Mouse (Mus musculus) right cerebral cortex, postnatal 14 days (tissue): ENCODE results near the gene Tubb4a.
A peak's percentile ranks its signal among the peaks of the same experiment; 100 is the strongest.

Experiments used
- DNase-seq: peaks from one replicate; pipeline ENCODE4 v3.0.0; 2022

Gene Tubb4a

GRCm38 (mm10) chr17:57099629-57100325, 12.2 kb upstream of the Tubb4a start:
- no peak for DNase-seq

GRCm38 (mm10) chr17:57098321-57098720, 10.7 kb upstream of the Tubb4a start:
- DNase-seq = no peak

- DNase-seq = peak; percentile 90
These were observed 9.0 kb upstream of the Tubb4a start for GRCm38 (mm10) chr17:57096623-57096920.

- no peak for DNase-seq
These were observed 8.5 kb upstream of the Tubb4a start for GRCm38 (mm10) chr17:57095855-57096622.

GRCm38 (mm10) chr17:57094222-57094621, 6.6 kb upstream of the Tubb4a start:
- no peak for DNase-seq

GRCm38 (mm10) chr17:57085970-57086757, 1.4 kb downstream of the Tubb4a start:
- peak; percentile 47 for DNase-seq

GRCm38 (mm10) chr17:57082481-57082880, 5.1 kb downstream of the Tubb4a start:
- DNase-seq = no peak

- no peak for DNase-seq
These were observed 6.2 kb downstream of the Tubb4a start for GRCm38 (mm10) chr17:57081234-57081842.

GRCm38 (mm10) chr17:57079919-57080318, 7.7 kb downstream of the Tubb4a start:
- DNase-seq = no peak

GRCm38 (mm10) chr17:57078336-57078735, 9.2 kb downstream of the Tubb4a start, which contains the start of gene Dennd1c:
Gene Dennd1c, minus strand, starts transcription at chr17:57078514.
- DNase-seq = no peak

GRCm38 (mm10) chr17:57076916-57077315, 10.7 kb downstream of the Tubb4a start:
- no peak for DNase-seq

- DNase-seq = no peak
These were observed 16.9 kb downstream of the Tubb4a start for GRCm38 (mm10) chr17:57070699-57071098.

- DNase-seq = no peak
These were observed 17.3 kb downstream of the Tubb4a start for GRCm38 (mm10) chr17:57070272-57070671.

GRCm38 (mm10) chr17:57066908-57067307, 20.7 kb downstream of the Tubb4a start:
- no peak for DNase-seq

- no peak for DNase-seq
These were observed 24.6 kb downstream of the Tubb4a start for GRCm38 (mm10) chr17:57063031-57063430.

- DNase-seq = no peak
These were observed 25.0 kb downstream of the Tubb4a start for GRCm38 (mm10) chr17:57062548-57062947.

GRCm38 (mm10) chr17:57062011-57062521, 25.5 kb downstream of the Tubb4a start:
- DNase-seq = no peak

- no peak for DNase-seq
These were observed 26.5 kb downstream of the Tubb4a start for GRCm38 (mm10) chr17:57061069-57061468.

- peak; percentile 95 for DNase-seq
These were observed 27.3 kb downstream of the Tubb4a start for GRCm38 (mm10) chr17:57060231-57060801.

- peak; percentile 83 for DNase-seq
These were observed 28.1 kb downstream of the Tubb4a start, which contains the start of gene Slc25a23 for GRCm38 (mm10) chr17:57059486-57059977. Gene Slc25a23, minus strand, starts transcription at chr17:57059863.

- peak; percentile 40 for DNase-seq
These were observed 28.6 kb downstream of the Tubb4a start, which contains the start of gene Crb3 for GRCm38 (mm10) chr17:57058891-57059485. Gene Crb3, plus strand, starts transcription at chr17:57059105.

- no peak for DNase-seq
These were observed 31.3 kb downstream of the Tubb4a start for GRCm38 (mm10) chr17:57056246-57056645.
